Mouse (Mus musculus): ENCODE data around the gene Tbx19. TPM values are rescaled to one million over a fixed set of nuclear protein-coding genes. Genes with fewer than 3 reads are reported as not detected.

The Tbx19 gene
- not detected in 2 replicates for polyA plus RNA-seq (2014; fragmentation: Nextera tagmentation; extraction: Ambion mirVana)

- no peak for ATAC-seq (ENCODE audit: insufficient read depth)
- WGBS: 75% methylated on average over 8 of the region's 8 CpGs
- no peak within 1 kb of the TSS for H3K4me3 ChIP-seq (ENCODE audit: low read depth, low read length)
- H3K27me3 ChIP-seq (ENCODE audit: insufficient read depth, low read length): no peaks in the 10 kb centered on the region
- no peaks in the 10 kb centered on the region for H3K36me3 ChIP-seq (ENCODE audit: insufficient read depth)
- no peaks in the 10 kb centered on the region for H3K9me3 ChIP-seq (ENCODE audit: low read depth, low read length)
- TF ChIP-seq CTCF (IDR thresholded peaks at IDR 0.05; ENCODE audit: low read depth): no peak
- H3K4me2 ChIP-seq: no peak within 1 kb of the TSS
- no peak within 1 kb of the TSS for H3K9ac ChIP-seq
- no peak for DNase-seq
- no peaks in the 10 kb centered on the region for H3K4me1 ChIP-seq (ENCODE audit: insufficient read depth)
- no peak within 1 kb of the TSS for H3K27ac ChIP-seq (ENCODE audit: low read depth)
Measured at GRCm38 (mm10) chr1:165160723-165161405, at the start of gene Tbx19. Tbx19 (minus strand) TSS chr1:165160773.

- Histone ChIP-seq H3K36me3 (ENCODE audit: insufficient read depth) (no peaks in the 10 kb centered on the region), H3K27ac (ENCODE audit: low read depth) (no peak overlapping the region), H3K4me1 (ENCODE audit: insufficient read depth) (no peaks in the 10 kb centered on the region), H3K4me2 (no peak overlapping the region), H3K9me3 (ENCODE audit: low read depth, low read length) (no peaks in the 10 kb centered on the region), H3K4me3 (ENCODE audit: low read depth, low read length) (no peak overlapping the region), H3K27me3 (ENCODE audit: insufficient read depth, low read length) (no peaks in the 10 kb centered on the region), H3K9ac (no peak overlapping the region)
- no peak for ATAC-seq (ENCODE audit: insufficient read depth)
- TF ChIP-seq CTCF (IDR thresholded peaks at IDR 0.05; ENCODE audit: low read depth): no peak
- DNase-seq: no peak
- WGBS: 10% methylated on average over 2 of the region's 2 CpGs
Measured at GRCm38 (mm10) chr1:165205591-165205990, 45.0 kb upstream of the Tbx19 start.

- Histone ChIP-seq H3K9ac (no peak overlapping the region), H3K36me3 (ENCODE audit: insufficient read depth) (no peaks in the 10 kb centered on the region), H3K4me2 (no peak overlapping the region), H3K4me3 (ENCODE audit: low read depth, low read length) (no peak overlapping the region), H3K27me3 (ENCODE audit: insufficient read depth, low read length) (no peaks in the 10 kb centered on the region), H3K27ac (ENCODE audit: low read depth) (no peak overlapping the region), H3K9me3 (ENCODE audit: low read depth, low read length) (no peaks in the 10 kb centered on the region), H3K4me1 (ENCODE audit: insufficient read depth) (no peaks in the 10 kb centered on the region)
- WGBS: 19% methylated on average over 2 of the region's 2 CpGs
- no peak for TF ChIP-seq CTCF (IDR thresholded peaks at IDR 0.05; ENCODE audit: low read depth)
- ATAC-seq (ENCODE audit: insufficient read depth) (no peak), DNase-seq (no peak)
Measured at GRCm38 (mm10) chr1:165203488-165204035, 43.0 kb upstream of the Tbx19 start.

- no peak for DNase-seq
- Histone ChIP-seq H3K4me1 (ENCODE audit: insufficient read depth) (no peaks in the 10 kb centered on the region), H3K4me2 (no peak overlapping the region), H3K27me3 (ENCODE audit: insufficient read depth, low read length) (no peaks in the 10 kb centered on the region), H3K9ac (no peak overlapping the region), H3K36me3 (ENCODE audit: insufficient read depth) (no peaks in the 10 kb centered on the region), H3K27ac (ENCODE audit: low read depth) (no peak overlapping the region), H3K9me3 (ENCODE audit: low read depth, low read length) (no peaks in the 10 kb centered on the region), H3K4me3 (ENCODE audit: low read depth, low read length) (no peak overlapping the region)
- ATAC-seq (ENCODE audit: insufficient read depth): no peak
- no peak for TF ChIP-seq CTCF (IDR thresholded peaks at IDR 0.05; ENCODE audit: low read depth)
- 72% methylated on average over 4 of the region's 4 CpGs for WGBS
Measured at GRCm38 (mm10) chr1:165201445-165202012, 41.0 kb upstream of the Tbx19 start.

- Histone ChIP-seq H3K9me3 (ENCODE audit: low read depth, low read length) (no peaks in the 10 kb centered on the region), H3K4me2 (no peak overlapping the region), H3K9ac (no peak overlapping the region), H3K27ac (ENCODE audit: low read depth) (no peak overlapping the region), H3K36me3 (ENCODE audit: insufficient read depth) (no peaks in the 10 kb centered on the region), H3K4me3 (ENCODE audit: low read depth, low read length) (no peak overlapping the region), H3K4me1 (ENCODE audit: insufficient read depth) (no peaks in the 10 kb centered on the region), H3K27me3 (ENCODE audit: insufficient read depth, low read length) (no peaks in the 10 kb centered on the region)
- TF ChIP-seq CTCF (IDR thresholded peaks at IDR 0.05; ENCODE audit: low read depth): no peak
- ATAC-seq (ENCODE audit: insufficient read depth) (no peak), DNase-seq (no peak)
- WGBS: 54% methylated on average over 8 of the region's 8 CpGs
Measured at GRCm38 (mm10) chr1:165200748-165201147, 40.2 kb upstream of the Tbx19 start.

GRCm38 (mm10) chr1:165199639-165200038 is 39.1 kb upstream of the Tbx19 start:
- no peaks in the 10 kb centered on the region for H3K9me3 ChIP-seq (ENCODE audit: low read depth, low read length)
- H3K27me3 ChIP-seq (ENCODE audit: insufficient read depth, low read length): no peaks in the 10 kb centered on the region
- 65% methylated on average over 3 of the region's 3 CpGs for whole genome bisulfite sequencing
- no peak overlapping the region for H3K4me2 ChIP-seq
- TF ChIP-seq CTCF (IDR thresholded peaks at IDR 0.05; ENCODE audit: low read depth): no peak
- peaks cover 8% of the 10 kb centered on the region for H3K4me1 ChIP-seq (ENCODE audit: insufficient read depth)
- H3K27ac ChIP-seq (ENCODE audit: low read depth): no peak overlapping the region
- no peaks in the 10 kb centered on the region for H3K36me3 ChIP-seq (ENCODE audit: insufficient read depth)
- H3K9ac ChIP-seq: no peak overlapping the region
- H3K4me3 ChIP-seq (ENCODE audit: low read depth, low read length): no peak overlapping the region
- no peak for ATAC-seq (ENCODE audit: insufficient read depth)
- DNase-seq: peak; percentile 44

- ATAC-seq (ENCODE audit: insufficient read depth) (no peak), DNase-seq (peak; percentile 23)
- H3K4me1 ChIP-seq (ENCODE audit: insufficient read depth): peaks cover 10% of the 10 kb centered on the region
- no peak for TF ChIP-seq CTCF (IDR thresholded peaks at IDR 0.05; ENCODE audit: low read depth)
- H3K4me3 ChIP-seq (ENCODE audit: low read depth, low read length): no peak overlapping the region
- H3K27me3 ChIP-seq (ENCODE audit: insufficient read depth, low read length): no peaks in the 10 kb centered on the region
- no peaks in the 10 kb centered on the region for H3K9me3 ChIP-seq (ENCODE audit: low read depth, low read length)
- no peak overlapping the region for H3K9ac ChIP-seq
- H3K27ac ChIP-seq (ENCODE audit: low read depth): no peak overlapping the region
- H3K4me2 ChIP-seq: no peak overlapping the region
- WGBS: 58% methylated on average over 1 of the region's 1 CpGs
- H3K36me3 ChIP-seq (ENCODE audit: insufficient read depth): no peaks in the 10 kb centered on the region
Measured at GRCm38 (mm10) chr1:165198951-165199350, 38.4 kb upstream of the Tbx19 start.

Data from lung, embryonic 14.5 days (tissue).